Mouse (Mus musculus) embryonic facial prominence, embryonic 14.5 days (tissue): ENCODE results near the gene Myh14. TPM values are rescaled to one million over a fixed set of nuclear protein-coding genes. Genes with fewer than 3 reads are reported as not detected.
A peak's percentile ranks its signal among the peaks of the same experiment; 100 is the strongest.

ENCODE experiments used
- ATAC-seq: fragments of 200-750 bp; cut with Nextera tagmentation; 2 replicates; pipeline ENCODE4 v1.8.0; 2017; ENCODE audit warnings: low read depth, moderate number of reproducible peaks, moderate TSS enrichment
- DNase-seq: peaks from one replicate; pipeline ENCODE4 v3.0.0-alpha.2; 2015; ENCODE audit warnings: low spot score
- H3K27ac ChIP-seq: fragments of 300-500 bp; sonication (generic); replicated peaks from 2 replicates; pipeline ENCODE4 v1.5.1; 2014; ENCODE audit warnings: low read depth, mild to moderate bottlenecking, low read length, moderate library complexity
- H3K27me3 ChIP-seq: fragments of 300-500 bp; sonication (generic); replicated peaks from 2 replicates; pipeline ENCODE4 v1.6.1; 2014; ENCODE audit warnings: low read length; ENCODE audit not compliant: control insufficient read depth, insufficient read depth
- H3K36me3 ChIP-seq: fragments of 300-500 bp; sonication (generic); 2 replicates; pipeline ENCODE4 v1.6.1; 2014; ENCODE audit warnings: low read length, mixed read lengths; ENCODE audit not compliant: control insufficient read depth, insufficient read depth
- H3K4me1 ChIP-seq: fragments of 300-500 bp; sonication (generic); 2 replicates; pipeline ENCODE4 v1.6.1; 2014; ENCODE audit warnings: antibody characterized with exemption, low read length; ENCODE audit not compliant: control insufficient read depth, insufficient read depth
- H3K4me2 ChIP-seq: fragments of 300-500 bp; sonication (generic); 2 replicates; pipeline ENCODE4 v1.6.1; 2014; ENCODE audit warnings: low read depth, mild to moderate bottlenecking, low read length, moderate library complexity, mixed read lengths
- H3K4me3 ChIP-seq: fragments of 300-500 bp; sonication (generic); 2 replicates; pipeline ENCODE4 v1.5.1; 2014; ENCODE audit warnings: low read depth, mild to moderate bottlenecking, low read length
- H3K9ac ChIP-seq: fragments of 300-500 bp; sonication (generic); 2 replicates; pipeline ENCODE4 v1.6.1; 2014; ENCODE audit warnings: low read depth, mild to moderate bottlenecking, low read length, moderate library complexity, mixed read lengths
- H3K9me3 ChIP-seq: fragments of 300-500 bp; sonication (generic); 2 replicates; pipeline ENCODE4 v1.6.1; 2016; ENCODE audit warnings: low read length; ENCODE audit not compliant: control insufficient read depth
- WGBS: fragments of 180-500 bp; shearing (Covaris S2); extraction: QIAGEN DNeasy Blood & Tissue Kit; methylation state at CpG from one replicate; pipeline ENCODE4 v1.1.7; 2014; 5-methylcytosine and 5-hydroxymethylcytosine counted together
- polyA plus RNA-seq: library from polyadenylated mRNA; unstranded; fragments of >200 nt; fragmentation: Nextera tagmentation; extraction: Ambion mirVana; gene quantifications from 2 replicates; pipeline ENCODE4 v1.2.1, GENCODE M21; 2014

Gene Myh14
- polyA plus RNA-seq, 1 experiment from 2014 or later, result 13.8 TPM

- 10% methylated on average over 4 of the region's 4 CpGs for WGBS
- H3K27ac ChIP-seq, result no peak overlapping the region
- no peaks in the 10 kb centered on the region for H3K36me3 ChIP-seq
- no peaks in the 10 kb centered on the region for H3K4me1 ChIP-seq
- peak; percentile 59 for DNase-seq
- H3K4me2 ChIP-seq, result no peak overlapping the region
- no peak overlapping the region for H3K4me3 ChIP-seq
- peaks cover 15% of the 10 kb centered on the region for H3K27me3 ChIP-seq
- no peaks in the 10 kb centered on the region for H3K9me3 ChIP-seq
- peak; percentile 42; the same call in 1 of the 2 replicates for ATAC-seq
- H3K9ac ChIP-seq, result no peak overlapping the region
These were observed 20.7 kb downstream of the Myh14 start for GRCm38 (mm10) chr7:44649990-44650389.

DNA sequence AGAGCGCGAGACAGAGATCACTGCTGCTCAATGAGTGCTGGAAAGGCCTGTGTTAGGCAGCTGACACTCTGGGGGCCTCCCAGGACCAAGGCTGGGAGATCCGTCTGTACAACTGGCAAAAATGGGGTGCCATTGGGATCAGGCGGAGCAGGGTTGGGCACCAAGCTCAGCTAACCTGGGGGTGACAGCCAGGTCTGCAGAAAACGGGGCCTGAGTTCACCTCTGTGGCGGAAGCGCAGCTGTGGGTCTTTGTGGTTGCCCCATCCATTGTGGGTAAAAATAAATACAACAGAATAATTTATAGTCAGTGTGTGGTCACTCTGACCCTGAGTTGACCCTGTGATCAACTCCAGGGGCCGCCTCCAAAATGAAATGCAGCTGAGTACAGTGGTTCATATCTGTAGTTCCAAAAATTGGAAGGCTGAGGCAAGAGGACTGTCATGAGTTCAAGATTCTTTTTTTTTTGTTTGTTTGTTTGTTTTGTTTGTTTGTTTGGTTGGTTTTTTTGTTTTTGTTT, 21.5 kb downstream of the Myh14 start:
- Histone ChIP-seq H3K27ac (no peak overlapping the region), H3K27me3 (peaks cover 16% of the 10 kb centered on the region), H3K4me3 (no peak overlapping the region), H3K4me2 (no peak overlapping the region), H3K9me3 (no peaks in the 10 kb centered on the region), H3K9ac (no peak overlapping the region), H3K4me1 (no peaks in the 10 kb centered on the region), H3K36me3 (no peaks in the 10 kb centered on the region)
- 71% methylated on average over 8 of the region's 8 CpGs for WGBS
- DNase-seq, result no peak
- ATAC-seq, result no peak

DNA sequence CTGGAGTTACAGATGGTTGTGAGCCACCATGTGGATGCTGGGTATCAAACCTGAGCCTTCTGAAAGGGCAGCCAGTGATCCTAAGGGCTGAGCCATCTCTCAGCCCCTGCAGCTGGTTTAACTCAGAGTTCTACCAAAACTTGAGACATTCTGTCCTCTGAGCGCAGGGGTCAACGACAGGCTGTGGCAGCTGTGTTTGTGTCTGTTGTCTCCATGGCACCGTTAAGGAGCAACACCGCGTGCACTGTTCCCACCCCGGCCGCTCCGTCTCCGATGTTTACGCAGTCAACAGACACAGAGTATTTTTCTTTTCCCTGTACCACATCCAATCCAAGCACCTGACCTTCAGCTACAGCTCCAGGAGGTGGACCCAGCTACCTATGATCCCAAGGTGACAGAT, 22.9 kb downstream of the Myh14 start:
- peaks cover 18% of the 10 kb centered on the region for H3K27me3 ChIP-seq
- H3K9me3 ChIP-seq, result no peaks in the 10 kb centered on the region
- DNase-seq (no peak), ATAC-seq (no peak)
- no peaks in the 10 kb centered on the region for H3K36me3 ChIP-seq
- H3K9ac ChIP-seq, result no peak overlapping the region
- 71% methylated on average over 10 of the region's 10 CpGs for WGBS
- H3K4me1 ChIP-seq, result no peaks in the 10 kb centered on the region
- H3K4me3 ChIP-seq, result no peak overlapping the region
- no peak overlapping the region for H3K27ac ChIP-seq
- H3K4me2 ChIP-seq, result no peak overlapping the region

DNA sequence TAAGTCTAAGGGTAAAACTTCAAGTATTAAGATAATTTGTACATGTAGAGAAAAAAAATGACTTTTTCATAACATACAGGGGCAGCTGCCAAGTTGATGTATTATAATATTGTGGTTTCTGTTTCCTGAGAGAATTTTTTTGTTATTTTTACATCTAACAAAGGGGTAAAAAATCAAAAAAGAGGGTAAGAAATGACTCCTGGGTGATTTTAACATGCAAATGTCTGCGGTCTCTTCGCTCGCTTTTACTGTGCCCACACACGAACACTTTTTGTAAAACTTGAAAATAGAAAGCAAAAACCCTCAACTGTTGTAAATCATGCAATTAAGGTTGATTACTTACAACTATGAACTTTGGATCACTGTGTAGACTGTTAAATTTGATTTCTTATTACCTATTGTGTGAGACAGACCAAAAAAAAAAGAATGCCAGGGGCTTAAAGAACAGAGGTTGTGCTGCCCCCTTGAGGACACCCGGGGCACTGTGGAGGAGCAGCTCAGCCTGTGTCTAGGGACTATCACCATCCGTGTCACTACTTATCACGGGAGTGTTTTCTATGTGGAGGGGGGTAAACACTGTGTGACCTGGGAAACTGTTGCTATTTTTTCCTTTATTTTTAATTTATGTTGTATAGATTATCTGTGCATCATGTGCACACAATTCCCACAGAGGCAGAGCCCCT, 23.5 kb downstream of the Myh14 start:
- no peak overlapping the region for H3K4me2 ChIP-seq
- 47% methylated on average over 7 of the region's 7 CpGs for WGBS
- no peaks in the 10 kb centered on the region for H3K36me3 ChIP-seq
- ATAC-seq (no peak), DNase-seq (peak; percentile 70)
- H3K4me1 ChIP-seq, result no peaks in the 10 kb centered on the region
- H3K9me3 ChIP-seq, result no peaks in the 10 kb centered on the region
- H3K9ac ChIP-seq, result no peak overlapping the region
- peaks cover 18% of the 10 kb centered on the region for H3K27me3 ChIP-seq
- H3K27ac ChIP-seq, result no peak overlapping the region
- H3K4me3 ChIP-seq, result no peak overlapping the region

DNA sequence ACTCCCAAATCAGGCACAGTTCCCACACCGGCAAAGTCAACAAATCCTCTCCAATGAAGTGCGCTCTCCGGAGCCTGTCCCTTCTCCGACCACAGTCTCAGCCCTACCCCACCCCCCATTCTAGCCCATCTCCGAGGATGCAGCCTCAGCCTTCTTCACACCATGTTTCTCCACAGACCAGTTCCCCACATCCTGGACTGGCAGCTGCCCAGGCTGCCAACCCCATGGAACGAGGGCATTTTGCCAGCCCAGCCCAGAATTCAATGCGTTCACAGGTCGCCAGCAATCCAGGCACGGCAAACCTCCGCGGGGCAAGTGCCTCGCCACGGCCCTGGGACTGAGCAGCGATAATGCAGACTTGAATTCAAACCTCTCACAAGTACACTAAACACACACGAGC, 24.7 kb downstream of the Myh14 start:
- Histone ChIP-seq H3K9me3 (no peaks in the 10 kb centered on the region), H3K9ac (no peak overlapping the region), H3K4me1 (no peaks in the 10 kb centered on the region), H3K27ac (no peak overlapping the region), H3K36me3 (no peaks in the 10 kb centered on the region), H3K4me3 (no peak overlapping the region), H3K27me3 (peaks cover 27% of the 10 kb centered on the region), H3K4me2 (no peak overlapping the region)
- ATAC-seq (no peak; the same call in 1 of the 2 replicates), DNase-seq (no peak)
- 17% methylated on average over 15 of the region's 15 CpGs for WGBS

DNA sequence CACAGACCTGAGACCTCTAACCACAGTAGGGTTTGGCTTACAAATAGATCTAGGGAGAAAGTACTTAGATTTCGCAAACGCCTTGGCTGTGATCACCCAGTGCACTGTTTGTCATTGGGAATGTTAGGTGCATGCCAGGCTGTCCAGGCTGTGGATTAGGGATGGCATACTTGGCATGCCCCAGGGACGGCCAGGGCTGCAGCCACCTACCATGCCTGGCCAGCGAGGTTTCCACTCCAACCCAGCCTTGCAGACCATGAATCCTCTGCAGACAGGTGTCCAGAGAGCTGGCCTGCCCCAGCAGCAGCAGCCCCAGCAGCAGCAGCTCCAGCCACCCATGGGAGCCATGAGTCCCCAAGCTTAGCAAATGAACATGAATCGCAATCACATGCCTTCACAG, 25.4 kb downstream of the Myh14 start:
- H3K4me1 ChIP-seq, result no peaks in the 10 kb centered on the region
- H3K4me3 ChIP-seq, result no peak overlapping the region
- DNase-seq (no peak), ATAC-seq (no peak)
- H3K36me3 ChIP-seq, result no peaks in the 10 kb centered on the region
- H3K4me2 ChIP-seq, result no peak overlapping the region
- 84% methylated on average over 5 of the region's 5 CpGs for WGBS
- H3K9ac ChIP-seq, result no peak overlapping the region
- no peak overlapping the region for H3K27ac ChIP-seq
- H3K27me3 ChIP-seq, result peaks cover 33% of the 10 kb centered on the region
- H3K9me3 ChIP-seq, result no peaks in the 10 kb centered on the region

GRCm38 (mm10) chr7:44641887-44642286, 28.8 kb downstream of the Myh14 start:
- H3K27ac ChIP-seq, result no peak overlapping the region
- H3K4me3 ChIP-seq, result no peak overlapping the region
- no peaks in the 10 kb centered on the region for H3K4me1 ChIP-seq
- 31% methylated on average over 8 of the region's 8 CpGs for WGBS
- DNase-seq (no peak), ATAC-seq (no peak)
- no peaks in the 10 kb centered on the region for H3K36me3 ChIP-seq
- H3K27me3 ChIP-seq, result peaks cover 56% of the 10 kb centered on the region
- no peaks in the 10 kb centered on the region for H3K9me3 ChIP-seq
- no peak overlapping the region for H3K4me2 ChIP-seq
- H3K9ac ChIP-seq, result no peak overlapping the region

- 18% methylated on average over 25 of the region's 25 CpGs for WGBS
- H3K4me3 ChIP-seq, result no peak overlapping the region; the same call in 1 of the 2 replicates
- no peaks in the 10 kb centered on the region for H3K36me3 ChIP-seq
- no peak for ATAC-seq
- no peaks in the 10 kb centered on the region for H3K4me1 ChIP-seq
- peaks cover 52% of the 10 kb centered on the region for H3K27me3 ChIP-seq
- H3K9ac ChIP-seq, result no peak overlapping the region
- no peak for DNase-seq
- H3K27ac ChIP-seq, result no peak overlapping the region
- H3K9me3 ChIP-seq, result no peaks in the 10 kb centered on the region
- H3K4me2 ChIP-seq, result peak overlapping the region; percentile 31
These were observed 29.6 kb downstream of the Myh14 start for GRCm38 (mm10) chr7:44640843-44641605.
